Mouse (Mus musculus): Measurements from ENCODE around the gene Miga1. TPM values are rescaled to one million over a fixed set of nuclear protein-coding genes. Genes with fewer than 3 reads are reported as not detected.

The Miga1 gene
- polyA plus RNA-seq, 1 experiment from 2014 or later, result 16.4 TPM

- no peaks in the 10 kb centered on the region for H3K9me3 ChIP-seq (ENCODE audit: control insufficient read depth, low read length)
- no peaks in the 10 kb centered on the region for H3K27me3 ChIP-seq (ENCODE audit: control insufficient read depth, insufficient read depth, low read length)
- ATAC-seq (ENCODE audit: insufficient number of reproducible peaks, insufficient read depth, low FRiP score, low read depth), result no peak
- WGBS, result 71% methylated on average over 10 of the region's 10 CpGs
- no peak overlapping the region for H3K9ac ChIP-seq (ENCODE audit: low read length)
- peaks cover 3 to 18% of the 10 kb centered on the region in 2 experiments; a peak in 3 of 4 replicates for H3K4me1 ChIP-seq (ENCODE audit: control insufficient read depth in 2 of 2, insufficient read depth in 2 of 2, low read length in 2 of 2)
- H3K4me2 ChIP-seq (ENCODE audit: low read length), result no peak overlapping the region
- H3K27ac ChIP-seq (replicated peaks in 1 of 2; ENCODE audit: control insufficient read depth in 1 of 2, insufficient read depth in 1 of 2, low read depth in 2 of 2, low read length in 2 of 2), result no peak overlapping the region
- H3K4me3 ChIP-seq (ENCODE audit: control insufficient read depth in 1 of 2, insufficient read depth in 1 of 2, low read depth in 1 of 2, low read length in 2 of 2), result no peak overlapping the region
- H3K36me3 ChIP-seq (ENCODE audit: control insufficient read depth, insufficient read depth, low read length), result peaks cover 2% of the 10 kb centered on the region
Measured at GRCm38 (mm10) chr3:152353434-152354177, 13.4 kb upstream of the Miga1 start.

GRCm38 (mm10) chr3:152352289-152352688, 12.1 kb upstream of the Miga1 start:
- Histone ChIP-seq H3K27ac (replicated peaks in 1 of 2; ENCODE audit: control insufficient read depth in 1 of 2, insufficient read depth in 1 of 2, low read depth in 2 of 2, low read length in 2 of 2) (no peak overlapping the region), H3K36me3 (ENCODE audit: control insufficient read depth, insufficient read depth, low read length) (no peaks in the 10 kb centered on the region; the same call in 1 of the 2 replicates), H3K9ac (ENCODE audit: low read length) (no peak overlapping the region), H3K9me3 (ENCODE audit: control insufficient read depth, low read length) (no peaks in the 10 kb centered on the region), H3K4me2 (ENCODE audit: low read length) (no peak overlapping the region), H3K4me1 (ENCODE audit: control insufficient read depth in 2 of 2, insufficient read depth in 2 of 2, low read length in 2 of 2) (peaks cover 5 to 27% of the 10 kb centered on the region in 2 experiments; a peak in 3 of 4 replicates), H3K4me3 (ENCODE audit: control insufficient read depth in 1 of 2, insufficient read depth in 1 of 2, low read depth in 1 of 2, low read length in 2 of 2) (no peak overlapping the region), H3K27me3 (ENCODE audit: control insufficient read depth, insufficient read depth, low read length) (no peaks in the 10 kb centered on the region)
- ATAC-seq (ENCODE audit: insufficient number of reproducible peaks, insufficient read depth, low FRiP score, low read depth), result no peak
- WGBS, result 76% methylated on average over 4 of the region's 4 CpGs

- peaks cover 7 to 28% of the 10 kb centered on the region in 2 experiments; a peak in 3 of 4 replicates for H3K4me1 ChIP-seq (ENCODE audit: control insufficient read depth in 2 of 2, insufficient read depth in 2 of 2, low read length in 2 of 2)
- ATAC-seq (ENCODE audit: insufficient number of reproducible peaks, insufficient read depth, low FRiP score, low read depth), result no peak
Measured at GRCm38 (mm10) chr3:152350966-152351365, 10.8 kb upstream of the Miga1 start.

DNA sequence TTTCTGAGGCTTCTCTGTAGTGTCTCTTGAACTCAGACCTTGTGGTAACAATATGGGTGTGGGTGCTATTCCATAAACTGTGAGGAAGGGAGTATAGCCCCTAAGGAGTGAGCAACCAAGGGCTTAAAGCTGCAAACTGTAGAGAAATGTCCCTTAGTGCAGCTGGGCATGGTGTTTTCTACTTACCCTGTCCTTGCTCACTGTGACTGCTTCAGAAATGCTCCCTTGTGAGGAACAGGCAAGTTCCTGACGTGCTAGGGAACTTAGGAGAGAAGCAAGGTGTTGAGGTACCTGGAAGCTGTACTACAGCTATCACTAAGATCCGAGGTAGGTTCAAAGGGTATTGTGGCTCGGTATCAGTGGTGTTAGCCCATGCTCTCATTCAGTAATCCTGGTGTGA, 10.2 kb upstream of the Miga1 start:
- Histone ChIP-seq H3K36me3 (ENCODE audit: control insufficient read depth, insufficient read depth, low read length) (no peaks in the 10 kb centered on the region; the same call in 1 of the 2 replicates), H3K9ac (ENCODE audit: low read length) (no peak overlapping the region), H3K27ac (replicated peaks in 1 of 2; ENCODE audit: control insufficient read depth in 1 of 2, insufficient read depth in 1 of 2, low read depth in 2 of 2, low read length in 2 of 2) (no peak overlapping the region), H3K9me3 (ENCODE audit: control insufficient read depth, low read length) (no peaks in the 10 kb centered on the region), H3K27me3 (ENCODE audit: control insufficient read depth, insufficient read depth, low read length) (no peaks in the 10 kb centered on the region), H3K4me3 (ENCODE audit: control insufficient read depth in 1 of 2, insufficient read depth in 1 of 2, low read depth in 1 of 2, low read length in 2 of 2) (no peak overlapping the region), H3K4me1 (ENCODE audit: control insufficient read depth in 2 of 2, insufficient read depth in 2 of 2, low read length in 2 of 2) (peaks cover 7 to 28% of the 10 kb centered on the region in 2 experiments; a peak in 3 of 4 replicates), H3K4me2 (ENCODE audit: low read length) (no peak overlapping the region)
- ATAC-seq (ENCODE audit: insufficient number of reproducible peaks, insufficient read depth, low FRiP score, low read depth), result no peak
- 58% methylated on average over 3 of the region's 3 CpGs for WGBS

More at GRCm38 (mm10) chr3:152350966-152351365, 10.8 kb upstream of the Miga1 start:
- no peaks in the 10 kb centered on the region for H3K27me3 ChIP-seq (ENCODE audit: control insufficient read depth, insufficient read depth, low read length)
- no peaks in the 10 kb centered on the region for H3K9me3 ChIP-seq (ENCODE audit: control insufficient read depth, low read length)
- no peak overlapping the region for H3K4me2 ChIP-seq (ENCODE audit: low read length)
- 84% methylated on average over 5 of the region's 5 CpGs for WGBS
- H3K4me3 ChIP-seq (ENCODE audit: control insufficient read depth in 1 of 2, insufficient read depth in 1 of 2, low read depth in 1 of 2, low read length in 2 of 2), result no peak overlapping the region
- no peak overlapping the region for H3K9ac ChIP-seq (ENCODE audit: low read length)
- H3K36me3 ChIP-seq (ENCODE audit: control insufficient read depth, insufficient read depth, low read length), result no peaks in the 10 kb centered on the region; the same call in 1 of the 2 replicates
- no peak overlapping the region for H3K27ac ChIP-seq (replicated peaks in 1 of 2; ENCODE audit: control insufficient read depth in 1 of 2, insufficient read depth in 1 of 2, low read depth in 2 of 2, low read length in 2 of 2)

DNA sequence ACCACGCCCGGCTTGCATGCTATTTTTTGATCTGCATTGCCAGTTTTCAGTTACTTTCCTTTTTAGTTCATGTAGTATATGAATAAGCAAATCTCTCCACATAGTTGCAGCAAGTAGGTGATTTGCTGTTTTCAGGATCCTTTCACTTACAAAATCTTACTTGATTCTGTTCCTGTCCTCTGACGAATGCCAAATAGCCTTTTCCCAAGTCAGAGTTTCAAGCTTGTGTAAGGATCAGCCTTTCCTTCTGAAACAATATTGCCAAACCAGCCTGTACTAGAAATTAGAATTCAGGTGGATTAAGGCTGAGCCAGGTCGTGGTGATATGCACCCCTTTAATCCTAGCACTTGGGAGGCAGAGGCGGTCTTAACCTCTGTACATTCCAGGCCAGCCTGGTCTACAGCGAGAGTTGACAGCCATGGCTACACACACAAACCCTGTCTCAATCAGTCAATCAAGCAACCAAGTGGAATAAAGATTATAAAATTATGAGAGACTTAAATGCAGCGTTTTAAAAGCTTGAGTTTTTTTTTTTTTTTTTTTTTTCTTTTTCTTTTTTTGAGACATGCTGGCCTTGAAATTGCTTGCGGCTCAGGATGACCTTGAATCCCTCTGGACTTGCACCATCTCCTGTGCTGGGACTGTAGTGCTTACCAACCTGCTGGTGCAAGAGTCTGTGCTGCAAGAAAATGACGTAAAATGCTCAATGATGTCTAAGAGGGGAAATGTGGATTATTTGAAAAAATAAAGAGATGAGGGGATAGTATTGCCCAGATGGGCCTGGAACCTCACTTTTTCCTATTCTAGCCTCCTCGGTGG, 8.0 kb upstream of the Miga1 start:
- WGBS, result 85% methylated on average over 10 of the region's 10 CpGs
- H3K36me3 ChIP-seq (ENCODE audit: control insufficient read depth, insufficient read depth, low read length), result no peaks in the 10 kb centered on the region; the same call in 1 of the 2 replicates
- H3K27me3 ChIP-seq (ENCODE audit: control insufficient read depth, insufficient read depth, low read length), result no peaks in the 10 kb centered on the region
- H3K4me2 ChIP-seq (ENCODE audit: low read length), result peak overlapping the region; percentile 68; the same call in 1 of the 2 replicates
- no peak overlapping the region for H3K9ac ChIP-seq (ENCODE audit: low read length)
- H3K4me3 ChIP-seq (ENCODE audit: control insufficient read depth in 1 of 2, insufficient read depth in 1 of 2, low read depth in 1 of 2, low read length in 2 of 2), result no peak overlapping the region
- peaks cover 5 to 25% of the 10 kb centered on the region in 2 experiments; a peak in 3 of 4 replicates for H3K4me1 ChIP-seq (ENCODE audit: control insufficient read depth in 2 of 2, insufficient read depth in 2 of 2, low read length in 2 of 2)
- no peak for ATAC-seq (ENCODE audit: insufficient number of reproducible peaks, insufficient read depth, low FRiP score, low read depth)
- no peak overlapping the region for H3K27ac ChIP-seq (replicated peaks in 1 of 2; ENCODE audit: control insufficient read depth in 1 of 2, insufficient read depth in 1 of 2, low read depth in 2 of 2, low read length in 2 of 2)
- no peaks in the 10 kb centered on the region for H3K9me3 ChIP-seq (ENCODE audit: control insufficient read depth, low read length)

DNA sequence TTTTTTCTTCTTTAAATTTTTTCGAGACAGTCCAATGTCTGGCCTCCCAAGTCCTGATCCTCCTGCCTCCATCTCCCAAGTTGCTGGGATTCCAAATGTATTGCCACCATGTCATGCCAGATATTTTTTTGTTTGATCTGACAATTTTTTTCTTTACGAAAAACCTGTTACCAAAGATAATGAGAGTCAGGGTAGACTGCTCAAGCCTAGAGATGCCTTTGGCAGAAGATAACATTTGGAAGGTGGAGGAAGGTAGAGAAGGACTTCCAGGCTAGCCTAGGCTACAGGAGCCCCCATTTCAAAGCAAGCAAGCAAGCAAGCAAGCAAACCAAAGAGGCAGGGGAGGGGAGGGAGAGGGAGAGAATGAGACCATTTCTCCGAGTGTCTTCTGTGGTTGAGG, 7.0 kb upstream of the Miga1 start:
- Histone ChIP-seq H3K36me3 (ENCODE audit: control insufficient read depth, insufficient read depth, low read length) (no peaks in the 10 kb centered on the region; the same call in 1 of the 2 replicates), H3K4me2 (ENCODE audit: low read length) (peak overlapping the region; percentile 68), H3K9me3 (ENCODE audit: control insufficient read depth, low read length) (no peaks in the 10 kb centered on the region), H3K27me3 (ENCODE audit: control insufficient read depth, insufficient read depth, low read length) (no peaks in the 10 kb centered on the region), H3K4me1 (ENCODE audit: control insufficient read depth in 2 of 2, insufficient read depth in 2 of 2, low read length in 2 of 2) (peaks cover 3 to 17% of the 10 kb centered on the region in 2 experiments; a peak in 3 of 4 replicates), H3K9ac (ENCODE audit: low read length) (peak overlapping the region; percentile 94), H3K4me3 (ENCODE audit: control insufficient read depth in 1 of 2, insufficient read depth in 1 of 2, low read depth in 1 of 2, low read length in 2 of 2) (peak overlapping the region; percentile 71 to 90), H3K27ac (replicated peaks in 1 of 2; ENCODE audit: control insufficient read depth in 1 of 2, insufficient read depth in 1 of 2, low read depth in 2 of 2, low read length in 2 of 2) (no peak overlapping the region)
- ATAC-seq (ENCODE audit: insufficient number of reproducible peaks, insufficient read depth, low FRiP score, low read depth), result no peak
- WGBS, result 35% methylated on average over 3 of the region's 3 CpGs

GRCm38 (mm10) chr3:152346633-152347141, 6.5 kb upstream of the Miga1 start:
- WGBS, result under 1% methylated on average over 47 of the region's 54 CpGs
- Histone ChIP-seq H3K36me3 (ENCODE audit: control insufficient read depth, insufficient read depth, low read length) (no peaks in the 10 kb centered on the region; the same call in 1 of the 2 replicates), H3K4me3 (ENCODE audit: control insufficient read depth in 1 of 2, insufficient read depth in 1 of 2, low read depth in 1 of 2, low read length in 2 of 2) (peak overlapping the region; percentile 71 to 90), H3K9me3 (ENCODE audit: control insufficient read depth, low read length) (no peaks in the 10 kb centered on the region), H3K4me1 (ENCODE audit: control insufficient read depth in 2 of 2, insufficient read depth in 2 of 2, low read length in 2 of 2) (peaks cover 3 to 17% of the 10 kb centered on the region in 2 experiments; a peak in 3 of 4 replicates), H3K9ac (ENCODE audit: low read length) (peak overlapping the region; percentile 94), H3K27ac (replicated peaks in 1 of 2; ENCODE audit: control insufficient read depth in 1 of 2, insufficient read depth in 1 of 2, low read depth in 2 of 2, low read length in 2 of 2) (peak overlapping the region in 1 of 2 experiments; percentile 80; a peak in 2 of 4 replicates), H3K4me2 (ENCODE audit: low read length) (peak overlapping the region; percentile 68), H3K27me3 (ENCODE audit: control insufficient read depth, insufficient read depth, low read length) (no peaks in the 10 kb centered on the region)
- peak; percentile 44; the same call in 1 of the 2 replicates for ATAC-seq (ENCODE audit: insufficient number of reproducible peaks, insufficient read depth, low FRiP score, low read depth)
